Mouse (Mus musculus): ENCODE measurements around the gene Iffo2. TPM values are rescaled to one million over a fixed set of nuclear protein-coding genes. Genes with fewer than 3 reads are reported as not detected.

The Iffo2 gene
- total RNA-seq, 2 experiments from 2014 or later, result not detected

- no peak for ATAC-seq (replicated peaks; ENCODE audit: low FRiP score, poor library complexity, severe bottlenecking)
These were observed 101.4 kb downstream of the Iffo2 start for GRCm38 (mm10) chr4:139631569-139632253.

DNA sequence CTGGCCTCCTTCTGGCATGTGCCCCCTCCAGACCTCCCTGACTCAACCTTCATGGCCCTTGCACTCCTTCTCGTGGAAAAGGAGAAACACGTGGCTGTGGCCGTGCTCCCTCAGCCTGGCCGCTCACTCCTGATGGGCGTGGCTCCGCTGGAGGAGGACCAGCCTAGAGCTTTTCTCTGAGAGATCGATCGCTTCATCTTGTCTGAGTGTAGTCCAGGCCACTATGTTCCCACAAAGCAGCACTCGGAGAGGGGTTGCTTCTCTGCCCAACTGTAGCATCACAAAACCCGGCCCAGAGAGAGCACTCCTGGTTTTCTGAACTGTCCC, 101.9 kb downstream of the Iffo2 start:
- no peak for ATAC-seq (replicated peaks; ENCODE audit: low FRiP score, poor library complexity, severe bottlenecking)

DNA sequence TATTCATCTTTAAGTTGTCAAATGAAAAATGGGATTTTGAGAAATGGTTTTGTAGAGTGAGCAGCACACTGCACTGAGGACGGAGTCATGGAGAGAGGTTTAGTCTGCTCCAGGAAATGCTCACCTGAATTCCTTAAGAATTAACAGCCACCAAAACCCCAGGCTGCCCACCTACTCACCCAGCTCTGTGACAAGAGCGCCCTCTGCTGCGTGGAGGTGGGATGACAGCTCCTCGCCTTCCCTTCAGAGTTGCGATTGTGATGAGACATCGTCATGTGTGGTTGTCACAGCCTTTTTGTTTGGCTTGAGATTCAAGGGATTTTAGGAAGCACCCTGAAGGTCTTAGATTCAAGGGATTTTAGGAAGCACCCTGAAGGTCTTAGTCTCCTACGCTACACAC, 106.0 kb downstream of the Iffo2 start:
- no peak for ATAC-seq (replicated peaks; ENCODE audit: low FRiP score, poor library complexity, severe bottlenecking)

GRCm38 (mm10) chr4:139637847-139638246, 107.5 kb downstream of the Iffo2 start:
- ATAC-seq (replicated peaks; ENCODE audit: low FRiP score, poor library complexity, severe bottlenecking), result no peak

GRCm38 (mm10) chr4:139638356-139638755, 108.0 kb downstream of the Iffo2 start:
- ATAC-seq (replicated peaks; ENCODE audit: low FRiP score, poor library complexity, severe bottlenecking), result no peak

GRCm38 (mm10) chr4:139639801-139640200, 109.5 kb downstream of the Iffo2 start:
- ATAC-seq (replicated peaks; ENCODE audit: low FRiP score, poor library complexity, severe bottlenecking), result no peak

GRCm38 (mm10) chr4:139640333-139640732, 110.0 kb downstream of the Iffo2 start:
- no peak for ATAC-seq (replicated peaks; ENCODE audit: low FRiP score, poor library complexity, severe bottlenecking)

DNA sequence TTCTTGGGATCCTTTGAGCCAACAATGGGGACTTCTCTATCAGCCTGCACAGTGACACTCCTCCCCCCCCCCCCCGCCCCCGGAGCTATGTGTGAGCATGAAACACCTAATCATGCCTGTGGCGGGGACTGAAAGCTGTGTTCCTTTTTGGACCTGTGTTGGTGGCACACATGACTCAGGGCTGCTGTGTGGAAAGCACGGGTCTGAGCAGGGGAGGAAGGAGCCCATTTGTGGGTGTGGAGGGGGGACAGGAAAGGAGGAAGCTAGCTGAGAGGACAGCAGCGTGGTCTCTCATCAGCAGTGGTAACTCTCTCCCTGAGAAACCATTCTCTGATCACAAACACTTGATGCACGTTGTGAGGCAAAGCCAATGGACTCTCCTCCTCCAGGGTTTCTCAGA, 110.4 kb downstream of the Iffo2 start:
- ATAC-seq (replicated peaks; ENCODE audit: low FRiP score, poor library complexity, severe bottlenecking), result no peak

- no peak for ATAC-seq (replicated peaks; ENCODE audit: low FRiP score, poor library complexity, severe bottlenecking)
These were observed 111.6 kb downstream of the Iffo2 start for GRCm38 (mm10) chr4:139641829-139642425.

GRCm38 (mm10) chr4:139643972-139644371, 113.6 kb downstream of the Iffo2 start:
- ATAC-seq (replicated peaks; ENCODE audit: low FRiP score, poor library complexity, severe bottlenecking), result peak; percentile 60; the same call in 1 of the 2 replicates

DNA sequence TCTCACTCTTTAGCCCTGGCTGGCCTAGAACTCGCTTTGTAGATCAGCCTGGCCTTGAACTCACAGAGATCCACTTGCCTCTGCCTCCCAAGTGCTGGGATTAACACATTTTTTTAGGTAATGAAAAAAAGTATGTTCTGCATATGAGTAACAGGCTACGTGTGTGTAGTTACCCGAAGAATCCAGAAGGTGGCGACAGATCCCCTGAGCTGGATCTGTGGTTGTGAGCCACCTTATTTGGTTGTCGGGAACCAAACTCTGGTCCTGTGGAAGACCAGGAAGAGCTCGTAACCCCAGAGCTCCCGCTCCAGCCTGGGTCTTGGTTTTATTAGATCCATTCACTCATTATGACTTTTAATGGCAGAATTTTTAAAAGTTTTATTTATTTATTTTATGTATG, 116.6 kb downstream of the Iffo2 start:
- no peak for ATAC-seq (replicated peaks; ENCODE audit: low FRiP score, poor library complexity, severe bottlenecking)

- ATAC-seq (replicated peaks; ENCODE audit: low FRiP score, poor library complexity, severe bottlenecking), result no peak
These were observed 119.9 kb downstream of the Iffo2 start for GRCm38 (mm10) chr4:139650086-139650743.

- no peak for ATAC-seq (replicated peaks; ENCODE audit: low FRiP score, poor library complexity, severe bottlenecking)
These were observed 120.6 kb downstream of the Iffo2 start for GRCm38 (mm10) chr4:139650907-139651306.

DNA sequence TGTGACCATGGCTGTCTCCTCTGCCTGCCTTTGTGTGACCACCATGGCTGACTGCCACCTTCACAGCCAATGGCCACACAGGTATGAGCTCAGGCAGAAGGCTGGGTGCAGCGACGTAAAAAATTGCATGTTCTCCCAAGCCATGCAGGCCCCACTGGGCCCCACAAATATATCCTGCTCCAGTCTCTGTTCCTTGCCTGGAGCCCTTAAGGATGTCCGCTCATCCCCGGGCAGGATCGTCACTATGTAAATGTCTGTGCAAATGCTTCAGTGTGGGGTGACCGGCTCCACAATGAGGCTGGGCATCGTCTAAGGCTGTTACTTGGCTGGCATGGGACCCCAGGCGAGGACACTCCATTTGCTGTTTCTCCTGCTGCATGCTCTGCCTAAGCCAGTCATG, 122.9 kb downstream of the Iffo2 start, which contains the start of gene Tas1r2:
Gene Tas1r2 (plus strand): TSS at position 301 of the 400 bp plus-strand sequence.
- ATAC-seq (replicated peaks; ENCODE audit: low FRiP score, poor library complexity, severe bottlenecking), result no peak

- ATAC-seq (replicated peaks; ENCODE audit: low FRiP score, poor library complexity, severe bottlenecking), result no peak
These were observed 131.5 kb downstream of the Iffo2 start for GRCm38 (mm10) chr4:139661897-139662296.

- no peak for ATAC-seq (replicated peaks; ENCODE audit: low FRiP score, poor library complexity, severe bottlenecking)
These were observed 137.3 kb downstream of the Iffo2 start for GRCm38 (mm10) chr4:139667632-139668031.

DNA sequence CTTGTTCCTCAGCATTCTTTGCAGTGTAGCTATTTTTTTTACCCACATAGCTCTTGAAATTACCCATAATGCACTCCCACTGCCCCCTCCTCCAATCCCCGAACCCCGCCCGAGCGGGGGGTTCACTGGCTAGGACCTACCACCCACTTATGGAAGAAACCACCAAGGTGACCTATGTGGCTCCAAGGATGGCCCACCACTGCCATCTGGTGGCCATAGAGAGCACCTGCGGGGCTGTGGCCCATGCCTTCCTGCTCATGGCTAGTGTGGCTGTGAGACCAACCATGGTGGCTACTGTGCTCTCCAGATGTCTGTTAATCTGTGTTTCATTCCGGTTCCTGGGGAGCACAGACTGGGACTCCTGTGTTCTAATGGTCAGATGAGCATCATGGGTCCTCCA, 139.5 kb downstream of the Iffo2 start:
- ATAC-seq (replicated peaks; ENCODE audit: low FRiP score, poor library complexity, severe bottlenecking), result peak; percentile 71
